Mouse (Mus musculus) kidney, postnatal 10 days (tissue): ENCODE measurements around the gene Eif1b.
"Not testable (repeated sequence)": the region's sequence is repeated elsewhere in the genome, so short reads cannot be mapped to it uniquely, and the experiment has no call there.

Experiments
- DNase-seq: peaks from one replicate; pipeline ENCODE4 v3.0.0; 2021; ENCODE audit warnings: mixed read lengths

The Eif1b gene

GRCm38 (mm10) chr9:120527270-120527669 lies 35.2 kb downstream of the Eif1b start:
- no peak for DNase-seq

GRCm38 (mm10) chr9:120527919-120528318 lies 35.9 kb downstream of the Eif1b start:
- no peak for DNase-seq

- no peak for DNase-seq
Measured at GRCm38 (mm10) chr9:120528815-120529510, 36.9 kb downstream of the Eif1b start.

GRCm38 (mm10) chr9:120530471-120530870 lies 38.4 kb downstream of the Eif1b start:
- no peak for DNase-seq

GRCm38 (mm10) chr9:120532062-120532461 lies 40.0 kb downstream of the Eif1b start:
- DNase-seq, result no peak

GRCm38 (mm10) chr9:120532691-120533090 lies 40.7 kb downstream of the Eif1b start:
- no peak for DNase-seq

GRCm38 (mm10) chr9:120533446-120533950 lies 41.5 kb downstream of the Eif1b start:
- not testable (repeated sequence) for DNase-seq

GRCm38 (mm10) chr9:120539662-120540251 lies 47.7 kb downstream of the Eif1b start, which contains the start of gene Entpd3:
Entpd3 (plus strand) TSS chr9:120539818.
- peak; percentile 31 for DNase-seq

GRCm38 (mm10) chr9:120541411-120541810 lies 49.4 kb downstream of the Eif1b start:
- no peak for DNase-seq

GRCm38 (mm10) chr9:120542241-120542640 lies 50.2 kb downstream of the Eif1b start:
- DNase-seq, result no peak
